Mouse (Mus musculus) heart, postnatal 14 days (tissue): Measurements from ENCODE around the gene Pgrmc1. TPM values are rescaled to one million over a fixed set of nuclear protein-coding genes. Genes with fewer than 3 reads are reported as not detected.
"Not testable (repeated sequence)": the region's sequence is repeated elsewhere in the genome, so short reads cannot be mapped to it uniquely, and the experiment has no call there.

Source experiments
- DNase-seq, 2 experiments: peaks; one replicate each; pipeline ENCODE4 v3.0.0; 2021 to 2022
- intact Hi-C: fragments of 180-260 bp; cut with DNase I; formaldehyde crosslinking; loops from one replicate; pipeline ENCODE4 v1.15.1; 2025
- long read RNA-seq, 2 experiments: library from polyadenylated mRNA; stranded (forward); transcript quantifications; one replicate each; pipeline ENCODE4 v2.0.0; 2021
- total RNA-seq, 2 experiments: library from RNA; stranded (reverse); gene quantifications; 2 replicates each; pipeline ENCODE4 v1.2.3; 2021

Pgrmc1 gene
- 10 to 100 TPM; 27.7 to 29.4 TPM for total RNA-seq
- long read RNA-seq, experiment 1, transcript Pgrmc1-201 (3 exons, 1,857 nt) = major isoform, 68 of 68 reads
- long read RNA-seq, experiment 1, partial matches to known transcripts = 0 of 68 reads
- long read RNA-seq, experiment 1, other reads (novel, unspliced or antisense) = 0 of 68 reads
- long read RNA-seq, experiment 2, transcript Pgrmc1-201 (3 exons, 1,857 nt) = major isoform, 50 of 52 reads
- long read RNA-seq, experiment 2, partial matches to known transcripts = 0 of 52 reads
- long read RNA-seq, experiment 2, other reads (novel, unspliced or antisense) = 2 of 52 reads

- DNase-seq = peak; percentile 85 to 87
- intact Hi-C loops = no loop called here
Observed at GRCm38 (mm10) chrX:36597707-36598389, at the start of gene Pgrmc1. Gene Pgrmc1, plus strand, starts transcription at chrX:36598206.

GRCm38 (mm10) chrX:36548798-36549197 lies 49.2 kb upstream of the Pgrmc1 start:
- intact Hi-C loops = no loop called here
- no peak for DNase-seq

GRCm38 (mm10) chrX:36550906-36551305 lies 47.1 kb upstream of the Pgrmc1 start:
- peak; percentile 36 to 50 for DNase-seq
- intact Hi-C loops = no loop called here

DNA sequence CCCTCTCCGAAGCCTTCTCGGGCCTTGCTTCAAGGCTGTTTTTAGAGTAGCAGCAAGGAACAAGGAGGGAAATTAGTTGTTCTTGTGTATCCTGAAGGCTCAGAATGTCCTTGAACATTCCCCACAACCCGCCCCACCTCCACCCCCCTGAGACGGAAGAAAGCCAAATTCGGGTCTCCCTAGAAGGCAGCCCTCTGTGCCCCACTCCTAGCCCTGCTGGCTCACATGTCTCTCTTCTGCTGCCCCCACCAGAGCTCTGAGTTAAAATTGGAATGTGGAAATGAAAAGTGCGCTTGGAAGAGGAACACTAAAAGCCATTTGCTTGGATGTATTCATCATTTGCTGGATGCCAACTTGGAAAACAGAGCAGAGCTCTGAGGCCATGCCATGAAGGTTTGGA lies 46.7 kb upstream of the Pgrmc1 start:
- DNase-seq = peak; percentile 1 to 4

GRCm38 (mm10) chrX:36552055-36552587 lies 45.9 kb upstream of the Pgrmc1 start:
- DNase-seq = peak; percentile 30 to 52
- intact Hi-C loops = no loop called here

More for the DNA sequence above, 46.7 kb upstream of the Pgrmc1 start:
- intact Hi-C loops = no loop called here

DNA sequence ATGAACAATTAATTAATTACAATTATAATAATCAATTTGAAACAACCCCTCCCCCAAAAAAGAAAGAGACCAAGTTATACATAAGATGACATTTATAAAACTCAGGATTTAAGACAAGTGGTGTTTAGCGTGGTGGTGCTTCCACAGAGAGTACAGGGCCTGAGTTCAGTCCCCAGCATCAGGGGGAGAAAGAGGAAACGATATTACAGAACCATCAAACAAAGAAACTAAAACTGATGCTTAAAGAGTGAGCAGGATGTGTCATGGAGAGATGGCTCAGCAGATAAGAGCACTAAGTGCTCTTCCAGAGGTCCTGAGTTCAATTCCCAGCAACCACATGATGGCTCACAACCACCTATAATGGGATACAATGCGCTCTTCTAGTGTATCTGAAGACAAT lies 45.3 kb upstream of the Pgrmc1 start:
- intact Hi-C loops = no loop called here
- DNase-seq = no peak

DNA sequence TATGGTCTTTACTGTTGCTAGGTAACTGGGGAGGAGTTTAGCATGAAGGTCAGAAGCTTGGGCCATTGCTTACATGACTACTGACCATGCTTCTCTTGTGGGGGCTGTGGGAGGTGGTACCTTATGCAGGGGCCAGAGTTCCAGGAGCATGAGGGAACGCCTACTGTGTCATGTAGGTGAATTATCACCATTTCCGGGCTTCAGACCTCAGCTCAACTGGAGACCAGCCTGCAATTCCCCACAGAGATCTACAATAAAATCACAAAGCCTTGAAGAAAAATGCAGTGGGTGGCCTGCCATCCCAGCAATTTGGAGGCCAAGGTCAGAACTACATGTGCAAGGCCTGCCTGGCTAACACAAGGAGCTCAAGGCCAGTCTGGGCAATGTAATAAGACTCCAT lies 42.8 kb upstream of the Pgrmc1 start:
- DNase-seq, intact Hi-C loops: not testable (repeated sequence)

GRCm38 (mm10) chrX:36560170-36560569 lies 37.8 kb upstream of the Pgrmc1 start:
- DNase-seq = no peak
- intact Hi-C loops = loop anchor here (10.0 kb wide), 1 partner anchor 45 kb away; no protein-coding TSS in a partner anchor

GRCm38 (mm10) chrX:36561650-36562049 lies 36.4 kb upstream of the Pgrmc1 start:
- intact Hi-C loops = loop anchor here (1.0 to 10.0 kb wide), 2 partner anchors 27 to 47 kb away; no protein-coding TSS in a partner anchor

DNA sequence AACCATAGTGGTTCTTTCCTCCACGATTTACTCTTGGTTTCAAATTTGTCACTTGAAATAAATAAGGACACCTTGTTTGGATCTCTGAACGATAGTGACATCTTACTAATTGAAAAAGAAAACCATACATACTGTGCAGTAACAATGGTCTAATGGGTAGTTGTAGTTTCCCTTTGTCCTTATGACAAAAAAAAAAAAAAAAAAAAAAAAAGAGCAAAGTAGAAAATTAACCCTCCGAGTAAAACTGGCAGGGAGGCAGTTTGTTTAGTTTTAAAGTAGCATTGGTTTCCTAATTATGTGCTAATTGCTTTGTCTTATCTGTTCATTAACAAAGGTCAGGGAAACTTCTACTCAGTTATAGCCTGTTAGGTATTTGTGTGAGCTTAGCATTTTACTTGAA lies 35.9 kb upstream of the Pgrmc1 start:
- intact Hi-C loops = loop anchor here (1.0 to 10.0 kb wide), 2 partner anchors 28 to 47 kb away; no protein-coding TSS in a partner anchor
- DNase-seq = no peak

More at GRCm38 (mm10) chrX:36561650-36562049, 36.4 kb upstream of the Pgrmc1 start:
- DNase-seq = peak; percentile 63 to 78

DNA sequence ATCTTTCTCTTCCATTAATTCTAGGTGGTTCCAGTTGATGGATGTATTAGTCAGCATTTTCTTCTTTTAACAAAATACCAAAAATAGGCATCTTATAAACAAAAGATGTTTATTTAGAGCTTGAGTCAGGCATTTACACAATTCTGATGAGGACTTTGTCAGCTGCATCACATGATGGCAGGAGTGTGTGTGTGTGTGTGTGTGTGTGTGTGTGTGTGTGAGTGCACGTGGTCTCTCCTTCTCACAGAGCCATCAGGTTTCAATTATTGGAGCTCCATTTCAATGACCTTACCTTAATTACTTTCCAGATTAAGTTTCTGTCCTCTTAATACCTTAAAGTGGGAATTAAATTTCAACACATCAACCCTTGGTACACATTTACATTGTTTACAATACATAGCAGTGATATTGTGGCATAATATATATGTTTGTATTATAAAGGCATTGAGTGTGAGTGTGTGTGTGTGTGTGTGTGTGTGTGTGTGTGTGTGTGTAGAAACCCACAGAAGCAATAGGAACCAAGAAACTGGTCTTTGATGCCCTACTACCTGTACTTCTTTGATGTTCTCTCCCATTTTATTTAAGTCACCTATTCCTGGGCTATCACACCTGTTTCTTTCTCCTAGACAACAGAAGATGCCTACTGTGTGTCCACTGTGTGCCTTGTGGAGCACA lies 11.2 kb upstream of the Pgrmc1 start:
- intact Hi-C loops = no loop called here
- DNase-seq = no peak

DNA sequence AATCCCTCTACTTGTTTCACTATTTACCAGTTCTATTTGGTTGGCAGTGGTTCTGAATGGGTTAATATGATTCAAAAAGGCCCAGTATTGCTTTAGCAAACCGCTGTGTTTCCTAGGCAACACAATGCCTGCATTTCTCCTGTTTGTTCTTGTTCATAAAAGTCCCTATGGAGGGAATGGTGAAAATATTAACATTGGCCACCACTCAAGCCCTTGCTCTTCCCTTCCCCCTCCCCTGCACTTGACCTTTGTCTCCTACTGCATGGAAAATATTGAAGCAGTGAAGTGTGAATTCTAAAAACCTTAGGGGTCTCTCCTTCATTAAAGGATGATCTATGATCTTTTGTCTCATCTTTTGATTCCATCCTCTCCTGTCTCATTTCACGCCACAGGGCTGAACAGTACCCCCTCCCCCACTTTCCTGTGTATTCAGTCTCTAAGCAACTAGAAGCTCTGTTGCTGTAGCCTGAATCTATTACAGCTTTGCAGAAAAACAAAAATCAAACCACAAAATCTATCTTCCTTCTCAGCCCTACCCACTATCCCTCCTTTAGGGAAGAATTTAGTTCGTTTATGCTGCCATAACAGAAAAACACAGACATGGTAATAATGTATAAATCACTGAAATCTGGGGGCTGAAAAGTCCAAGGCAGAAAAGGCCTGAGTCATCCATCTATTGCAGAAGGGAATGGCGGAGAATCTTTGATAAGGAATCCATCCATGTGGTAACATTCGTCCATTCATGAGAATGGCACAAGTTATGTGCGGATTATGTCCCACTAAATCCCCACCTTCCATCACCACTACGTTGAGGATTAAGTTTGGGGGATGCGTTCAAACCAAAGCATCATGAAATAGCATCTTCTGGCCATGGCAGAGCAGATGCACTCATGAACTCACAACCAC lies 10.4 kb upstream of the Pgrmc1 start:
- peak in 1 of 2 experiments; percentile 2 for DNase-seq
- intact Hi-C loops = no loop called here

- no peak for DNase-seq
- intact Hi-C loops = no loop called here
Observed at GRCm38 (mm10) chrX:36590266-36590665, 7.7 kb upstream of the Pgrmc1 start.

DNA sequence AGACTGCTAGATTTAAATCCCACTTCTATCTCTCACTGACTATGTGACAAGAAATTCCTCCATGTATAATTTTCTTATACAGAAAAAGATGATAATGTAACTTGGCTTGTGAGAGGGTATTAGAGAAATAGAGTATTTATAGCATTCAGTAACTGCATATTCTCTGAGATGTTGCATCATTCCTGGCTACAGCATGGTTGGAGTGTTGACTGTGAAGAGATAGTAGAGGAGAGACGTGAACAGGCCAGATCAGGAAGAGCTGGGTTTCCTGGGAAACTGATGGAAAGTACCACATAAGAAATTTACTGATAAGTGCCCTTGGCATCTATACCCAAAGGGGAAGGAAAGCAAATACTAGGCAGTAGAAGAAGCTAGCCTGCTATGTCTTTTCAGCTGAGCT lies 6.9 kb upstream of the Pgrmc1 start:
- no peak for DNase-seq
- intact Hi-C loops = no loop called here

- no peak for DNase-seq
- intact Hi-C loops = no loop called here
Observed at GRCm38 (mm10) chrX:36591539-36591938, 6.5 kb upstream of the Pgrmc1 start.

GRCm38 (mm10) chrX:36595247-36595646 lies 2.8 kb upstream of the Pgrmc1 start:
- no peak for DNase-seq
- intact Hi-C loops = no loop called here

- DNase-seq, intact Hi-C loops: not testable (repeated sequence)
Observed at GRCm38 (mm10) chrX:36596483-36597120, 1.4 kb upstream of the Pgrmc1 start.

- no peak for DNase-seq
- intact Hi-C loops = no loop called here
Observed at GRCm38 (mm10) chrX:36598390-36598810, 394 bp downstream of the Pgrmc1 start.

DNA sequence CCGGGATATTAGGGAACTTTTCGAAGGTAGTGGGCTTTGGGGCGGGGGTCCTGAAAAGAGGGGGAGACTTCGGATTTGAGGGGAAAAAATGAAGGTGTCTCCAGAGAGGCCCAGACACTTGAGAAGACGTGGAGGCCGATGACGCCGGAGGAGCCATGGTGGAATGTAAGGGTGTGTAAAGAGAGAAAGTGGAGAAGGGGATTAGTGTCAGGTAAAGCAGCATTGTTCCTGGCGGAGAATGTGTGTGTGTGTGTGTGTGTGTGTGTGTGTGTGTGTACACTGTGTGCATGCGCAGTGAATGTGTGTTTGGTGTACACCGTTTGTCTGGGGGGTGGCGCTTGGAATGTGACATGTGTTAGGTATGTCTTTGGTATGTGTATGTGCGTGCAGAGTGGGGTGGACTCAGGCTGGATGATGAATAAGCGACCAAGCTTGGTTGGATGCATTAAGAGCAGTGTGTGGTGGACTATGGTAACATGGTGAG lies 897 bp downstream of the Pgrmc1 start:
- DNase-seq = peak in 1 of 2 experiments; percentile 1
- intact Hi-C loops = no loop called here
